Mouse (Mus musculus): ENCODE data around the gene Hist1h4c. TPM values are rescaled to one million over a fixed set of nuclear protein-coding genes. Genes with fewer than 3 reads are reported as not detected.

Gene Hist1h4c
- total RNA-seq, 2 experiments from 2014 or later = 94.6 to 106 TPM

Small RNA genes lying within 50 kb of the gene (microRNA-seq; reads per million reads assigned to microRNA genes)
- gene Gm44314 (0 reads per million in 2 experiments), gene Gm44350 (0 reads per million in 2 experiments)

Other genes starting within 250 kb of the Hist1h4c start
- not detected for gene Btn1a1, start 232.6 kb downstream of the Hist1h4c start, total RNA-seq (2021)
- gene Btn2a2, start 209.6 kb downstream of the Hist1h4c start, total RNA-seq (2021) = 1 to 10 TPM in 1 of 2 experiments, under 1 TPM in 1; 0.58 to 1.0 TPM
- 100 to 1,000 TPM; 253 to 315 TPM for gene Hist1h4h, start 167.4 kb downstream of the Hist1h4c start, total RNA-seq (2021)
- gene Hist1h2af, start 164.5 kb downstream of the Hist1h4c start, total RNA-seq (2021) = 10 to 100 TPM; 23.4 to 33.5 TPM
- gene Hist1h3g, start 163.0 kb downstream of the Hist1h4c start, total RNA-seq (2021) = 10 to 100 TPM in 1 of 2 experiments, 1 to 10 TPM in 1; 3.7 to 12.5 TPM
- 1 to 10 TPM; 1.2 to 1.9 TPM for gene Hist1h2bh, start 155.1 kb downstream of the Hist1h4c start, total RNA-seq (2021)
- 10 to 100 TPM; 19.7 to 24.2 TPM for gene Hist1h3f, start 154.4 kb downstream of the Hist1h4c start, total RNA-seq (2021)
- gene Hist1h4f, start 146.8 kb downstream of the Hist1h4c start, total RNA-seq (2021) = 100 to 1,000 TPM; 122 to 142 TPM
- 1 to 10 TPM; 4.6 to 4.8 TPM for gene Hist1h1d, start 145.2 kb downstream of the Hist1h4c start, total RNA-seq (2021)
- gene Hist1h3e, start 136.1 kb downstream of the Hist1h4c start, total RNA-seq (2021) = 10 to 100 TPM; 60.0 to 69.0 TPM
- 10 to 100 TPM; 10.3 TPM for gene Hist1h2ae, start 127.2 kb downstream of the Hist1h4c start, total RNA-seq (2021)
- gene Hist1h2bg, start 127.1 kb downstream of the Hist1h4c start, total RNA-seq (2021) = 10 to 100 TPM; 93.3 to 96.2 TPM
- 10 to 100 TPM; 32.6 to 42.1 TPM for gene Hist1h2bf, start 124.3 kb downstream of the Hist1h4c start, total RNA-seq (2021)
- gene Hist1h2ad, start 124.1 kb downstream of the Hist1h4c start, total RNA-seq (2021) = 1 to 10 TPM; 1.1 to 9.9 TPM
- 10 to 100 TPM; 11.1 to 12.1 TPM for gene Hist1h3d, start 122.7 kb downstream of the Hist1h4c start, total RNA-seq (2021)
- 100 to 1,000 TPM; 128 to 149 TPM for gene Hist1h4d, start 116.9 kb downstream of the Hist1h4c start, total RNA-seq (2021)
- gene Hist1h2be, start 77.3 kb downstream of the Hist1h4c start, total RNA-seq (2021) = 1 to 10 TPM; 6.8 to 8.7 TPM
- 10 to 100 TPM; 63.5 to 74.1 TPM for gene Hist1h1e, start 75.9 kb downstream of the Hist1h4c start, total RNA-seq (2021)
- gene Hist1h2ac, start 14.5 kb downstream of the Hist1h4c start, total RNA-seq (2021) = 1 to 10 TPM; 2.9 TPM
- 10 to 100 TPM; 37.1 to 42.7 TPM for gene Hist1h2bc, start 14.3 kb downstream of the Hist1h4c start, total RNA-seq (2021)
- gene Hist1h1t, start 2.6 kb downstream of the Hist1h4c start, total RNA-seq (2021) = not detected
- gene Hfe, start 12.4 kb upstream of the Hist1h4c start, total RNA-seq (2021) = 1 to 10 TPM; 3.4 to 5.4 TPM
- 10 to 100 TPM; 64.6 to 74.5 TPM for gene Hist1h1c, start 40.4 kb upstream of the Hist1h4c start, total RNA-seq (2021)
- gene Hist1h3c, start 47.1 kb upstream of the Hist1h4c start, total RNA-seq (2021) = 10 to 100 TPM; 11.9 to 12.2 TPM
- 10 to 100 TPM; 19.6 to 29.4 TPM for gene Hist1h2bb, start 48.3 kb upstream of the Hist1h4c start, total RNA-seq (2021)
- gene Hist1h2ab, start 52.7 kb upstream of the Hist1h4c start, total RNA-seq (2021) = 10 to 100 TPM; 27.5 to 46.6 TPM
- 10 to 100 TPM; 26.7 to 45.4 TPM for gene Hist1h3b, start 53.8 kb upstream of the Hist1h4c start, total RNA-seq (2021)
- 10 to 100 TPM; 57.3 to 79.4 TPM for gene Hist1h4b, start 58.6 kb upstream of the Hist1h4c start, total RNA-seq (2021)
- gene Hist1h4a, start 62.8 kb upstream of the Hist1h4c start, total RNA-seq (2021) = 10 to 100 TPM; 51.4 to 65.1 TPM
- 10 to 100 TPM; 29.8 to 47.4 TPM for gene Hist1h3a, start 63.9 kb upstream of the Hist1h4c start, total RNA-seq (2021)
- 10 to 100 TPM; 22.8 to 32.9 TPM for gene Hist1h1a, start 65.2 kb upstream of the Hist1h4c start, total RNA-seq (2021)
- not detected for gene Trim38, start 71.5 kb upstream of the Hist1h4c start, total RNA-seq (2021)
- under 1 TPM; 0.10 to 0.18 TPM for gene Slc17a2, start 108.5 kb upstream of the Hist1h4c start, total RNA-seq (2021)
- gene Slc17a3, start 141.0 kb upstream of the Hist1h4c start, total RNA-seq (2021) = not detected
- not detected for gene Slc17a1, start 169.3 kb upstream of the Hist1h4c start, total RNA-seq (2021)
- gene Slc17a4, start 216.6 kb upstream of the Hist1h4c start, total RNA-seq (2021) = not detected
- gene Hist1h2ba, start 235.7 kb upstream of the Hist1h4c start, total RNA-seq (2021) = not detected
- not detected for gene Hist1h2aa, start 236.0 kb upstream of the Hist1h4c start, total RNA-seq (2021)